Mouse (Mus musculus) G1E (cell line): ENCODE data around the gene Bzw2.

Experiments used
- CTCF ChIP-seq: IDR thresholded peaks from 2 replicates; pipeline ENCODE4 v1.5.1; 2012; ENCODE audit warnings: low read depth, low read length, inconsistent platforms, mixed read lengths
- TAL1 ChIP-seq: conservative IDR thresholded peaks from 2 replicates; pipeline ENCODE4 v1.6.1; 2012; ENCODE audit warnings: low read depth, low read length, inconsistent platforms, mixed read lengths

DNA sequence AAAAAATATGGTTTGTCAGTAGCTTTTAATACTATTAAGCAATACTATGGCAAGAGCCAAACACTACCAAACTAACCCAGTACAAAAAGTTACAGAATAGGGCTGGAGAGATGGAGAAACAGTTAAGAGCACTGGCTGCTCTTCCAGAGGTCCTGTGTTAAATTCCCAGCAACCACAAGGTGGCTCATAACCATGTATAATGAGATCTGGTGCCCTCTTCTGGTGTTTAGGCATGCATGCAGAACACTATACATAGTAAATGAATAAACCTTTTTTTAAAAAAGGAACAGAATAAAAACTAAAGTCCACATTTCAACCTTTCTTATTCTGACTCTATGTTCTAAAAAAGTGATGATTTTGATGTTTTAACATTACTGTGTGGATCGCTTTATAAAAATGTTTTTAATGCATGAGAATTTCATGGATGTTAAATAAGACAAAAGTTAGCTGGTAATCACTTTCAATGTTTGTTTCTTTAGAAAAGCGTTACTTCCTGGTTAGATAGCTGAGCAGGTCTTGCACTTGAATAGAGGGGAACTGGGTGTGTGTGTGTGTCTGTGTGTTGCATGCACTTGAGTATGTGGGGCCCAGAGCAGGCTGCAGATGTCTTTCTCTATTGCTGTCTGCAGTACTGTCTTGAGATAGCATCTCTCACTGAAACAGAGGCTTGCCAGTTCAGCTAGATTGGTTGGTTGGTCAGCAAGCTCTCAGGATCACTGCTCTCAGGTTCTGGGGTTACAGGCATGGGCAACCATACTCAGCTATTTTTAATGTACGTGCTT is 11.5 kb downstream of the Bzw2 start:
- no peak for TF ChIP-seq CTCF
- no peak for TF ChIP-seq TAL1
